Mouse (Mus musculus) embryonic fibroblast, embryonic 13.5 days (primary cell): Measurements from ENCODE around the gene Acrv1. TPM values are rescaled to one million over a fixed set of nuclear protein-coding genes. Genes with fewer than 3 reads are reported as not detected.
"Not testable (repeated sequence)": the region's sequence is repeated elsewhere in the genome, so short reads cannot be mapped to it uniquely, and the experiment has no call there.

Experiments
- H3K27ac ChIP-seq: 2 replicates; pipeline ENCODE4 v1.5.1; 2012; ENCODE audit warnings: low read length, control low read depth, inconsistent platforms; ENCODE audit not compliant: insufficient read depth
- H3K4me1 ChIP-seq: 2 replicates; pipeline ENCODE4 v1.6.1; 2011; ENCODE audit warnings: low read length; ENCODE audit not compliant: control insufficient read depth, insufficient read depth
- H3K4me3 ChIP-seq: 2 replicates; pipeline ENCODE4 v1.5.1; 2011; ENCODE audit warnings: mild to moderate bottlenecking, control low read depth, low read length; ENCODE audit not compliant: insufficient read depth
- CTCF ChIP-seq: IDR thresholded peaks from 2 replicates; pipeline ENCODE4 v1.5.1; 2011; ENCODE audit warnings: mild to moderate bottlenecking, control low read depth, low read length, moderate library complexity, borderline replicate concordance; ENCODE audit not compliant: insufficient read depth
- POLR2A ChIP-seq: IDR thresholded peaks from 2 replicates; pipeline ENCODE4 v1.6.1; 2011; ENCODE audit warnings: low read depth, mild to moderate bottlenecking, control low read depth, low read length, moderate library complexity
- polyA plus RNA-seq: library from polyadenylated mRNA; stranded (reverse); fragments of >200 nt; gene quantifications from 2 replicates; pipeline ENCODE4 v1.2.4, GENCODE M21; 2011; ENCODE audit warnings: low read depth; ENCODE audit not compliant: missing spikeins, insufficient read length

Acrv1 gene
- not detected in 2 replicates for polyA plus RNA-seq

DNA sequence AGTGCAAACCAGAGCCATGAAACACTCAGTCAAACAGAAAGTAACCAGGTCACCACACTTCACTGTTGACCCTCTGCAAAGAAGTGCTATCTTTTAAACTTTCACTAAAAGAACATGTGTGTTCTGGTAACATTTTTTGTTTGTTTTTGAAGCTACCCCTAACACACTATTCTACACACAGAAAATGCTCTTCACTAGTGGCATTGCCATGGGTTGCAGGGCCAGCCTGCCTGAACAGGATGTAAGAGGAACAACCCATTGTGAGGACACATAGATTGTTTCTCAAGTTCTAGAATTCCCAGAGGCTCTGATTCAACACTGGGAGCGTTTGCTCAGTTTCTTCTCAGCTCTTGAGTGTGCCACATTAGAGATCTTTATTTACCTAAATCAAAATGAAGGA, at the start of gene Acrv1:
Gene Acrv1 (plus strand): TSS at position 301 of the 400 bp plus-strand sequence.
- TF ChIP-seq POLR2A (no peak), CTCF (no peak)
- Histone ChIP-seq H3K4me1 (no peaks in the 10 kb centered on the region), H3K27ac (no peak within 1 kb of the TSS), H3K4me3 (no peak within 1 kb of the TSS)

GRCm38 (mm10) chr9:36643276-36643675, 49.7 kb upstream of the Acrv1 start, which contains the start of gene A630095E13Rik:
Gene A630095E13Rik, minus strand, starts transcription at chr9:36643376.
- not testable (repeated sequence) for H3K4me1 ChIP-seq, H3K27ac ChIP-seq, H3K4me3 ChIP-seq

DNA sequence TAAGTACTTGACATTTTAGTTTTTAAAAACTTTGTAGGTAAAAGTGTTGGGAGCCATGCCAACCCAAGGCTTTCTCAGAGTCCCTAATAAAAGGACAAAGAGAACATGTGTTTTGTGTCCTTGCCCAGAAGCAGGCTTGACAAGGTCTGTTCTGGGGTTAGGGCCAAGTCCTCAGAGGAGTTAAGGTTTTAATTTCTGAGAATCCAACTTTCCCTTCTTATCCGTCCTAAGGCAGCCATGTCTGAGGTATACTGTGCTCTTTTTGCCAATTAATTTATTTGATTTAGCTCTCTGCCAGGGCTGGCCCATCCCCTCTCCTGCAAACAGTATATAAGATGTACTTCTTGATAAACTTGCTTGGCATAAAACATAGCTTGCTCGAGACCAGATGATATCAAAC, 11.6 kb upstream of the Acrv1 start:
- TF ChIP-seq POLR2A (no peak), CTCF (no peak)
- Histone ChIP-seq H3K4me1 (no peaks in the 10 kb centered on the region), H3K27ac (no peak overlapping the region), H3K4me3 (no peak overlapping the region)

GRCm38 (mm10) chr9:36687329-36687728, 5.7 kb upstream of the Acrv1 start:
- Histone ChIP-seq H3K4me1 (no peaks in the 10 kb centered on the region), H3K27ac (no peak overlapping the region), H3K4me3 (no peak overlapping the region)
- TF ChIP-seq CTCF (no peak), POLR2A (no peak)

- no peaks in the 10 kb centered on the region for H3K4me1 ChIP-seq
- TF ChIP-seq CTCF: no peak
- TF ChIP-seq POLR2A: no peak
- H3K27ac ChIP-seq: no peak overlapping the region
- H3K4me3 ChIP-seq: no peak overlapping the region
Measured at GRCm38 (mm10) chr9:36694276-36694675, 1.3 kb downstream of the Acrv1 start.

GRCm38 (mm10) chr9:36705923-36706322, 12.9 kb downstream of the Acrv1 start:
- no peak overlapping the region for H3K27ac ChIP-seq
- no peak for TF ChIP-seq CTCF
- TF ChIP-seq POLR2A: no peak
- H3K4me3 ChIP-seq: no peak overlapping the region
- H3K4me1 ChIP-seq: no peaks in the 10 kb centered on the region

- Histone ChIP-seq H3K27ac (no peak overlapping the region), H3K4me3 (no peak overlapping the region), H3K4me1 (no peaks in the 10 kb centered on the region)
- TF ChIP-seq CTCF: no peak
- TF ChIP-seq POLR2A: no peak
Measured at GRCm38 (mm10) chr9:36707304-36707703, 14.3 kb downstream of the Acrv1 start.

DNA sequence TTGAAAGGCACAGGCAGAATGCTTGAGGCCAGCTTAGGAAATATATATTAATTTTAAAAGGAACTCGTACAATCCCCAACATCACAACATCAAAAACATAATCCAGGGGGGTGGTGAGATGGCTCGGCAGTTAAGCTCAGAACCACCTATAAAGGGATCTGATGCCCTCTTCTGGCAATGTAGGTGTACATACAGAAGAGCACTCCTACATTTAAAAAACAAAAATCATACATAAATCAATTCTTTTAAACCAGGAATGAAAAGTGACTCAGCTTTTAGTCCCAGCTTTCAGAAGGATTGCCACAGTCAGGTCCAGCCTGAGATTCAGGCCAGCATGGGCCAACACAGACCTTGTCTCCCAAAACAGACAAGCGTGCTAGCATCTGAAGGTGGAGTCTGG, 23.6 kb downstream of the Acrv1 start:
- Histone ChIP-seq H3K27ac (peak overlapping the region; percentile 23; the same call in 1 of the 2 replicates), H3K4me3 (no peak overlapping the region), H3K4me1 (no peaks in the 10 kb centered on the region)
- TF ChIP-seq CTCF: no peak
- no peak for TF ChIP-seq POLR2A

- TF ChIP-seq POLR2A (peak; percentile 79; the same call in 1 of the 2 replicates), CTCF (no peak)
- Histone ChIP-seq H3K4me3 (peak overlapping the region; percentile 51), H3K27ac (peak overlapping the region; percentile 35), H3K4me1 (no peaks in the 10 kb centered on the region)
Measured at GRCm38 (mm10) chr9:36726131-36727033, 33.4 kb downstream of the Acrv1 start.

GRCm38 (mm10) chr9:36727034-36727755, 34.2 kb downstream of the Acrv1 start, which contains the start of gene Chek1:
Gene Chek1, minus strand, starts transcription at chr9:36727065.
- Histone ChIP-seq H3K27ac (peak within 1 kb of the TSS; percentile 35), H3K4me1 (no peaks in the 10 kb centered on the region), H3K4me3 (peak within 1 kb of the TSS; percentile 51)
- TF ChIP-seq CTCF (no peak), POLR2A (no peak)

Other genes starting within 250 kb of the Acrv1 start
- gene Gm9513, start 217.6 kb upstream of the Acrv1 start, polyA plus RNA-seq: not detected in 2 replicates
- gene Gm5615, start 151.3 kb upstream of the Acrv1 start, polyA plus RNA-seq: not detected in 2 replicates
- not detected in 2 replicates for gene Gm17689, start 110.6 kb upstream of the Acrv1 start, polyA plus RNA-seq
- gene A630095E13Rik, start 49.8 kb upstream of the Acrv1 start, polyA plus RNA-seq: not detected in 2 replicates
- 19.3 and 33.2 TPM in 2 replicates for gene Chek1, start 33.8 kb downstream of the Acrv1 start, polyA plus RNA-seq
- gene Stt3a, start 74.5 kb downstream of the Acrv1 start, polyA plus RNA-seq: 655 and 681 TPM in 2 replicates
- gene Ei24, start 104.2 kb downstream of the Acrv1 start, polyA plus RNA-seq: 118 and 127 TPM in 2 replicates
- 32.8 and 69.4 TPM in 2 replicates for gene Fez1, start 128.6 kb downstream of the Acrv1 start, polyA plus RNA-seq